Mouse (Mus musculus): ENCODE data around the gene Lhfp. TPM values are rescaled to one million over a fixed set of nuclear protein-coding genes. Genes with fewer than 3 reads are reported as not detected.
A peak's percentile ranks its signal among the peaks of the same experiment; 100 is the strongest.

The Lhfp gene
- 37.9 and 48.1 TPM in 2 replicates for polyA plus RNA-seq (2014; fragmentation: Nextera tagmentation; extraction: Ambion mirVana)

DNA sequence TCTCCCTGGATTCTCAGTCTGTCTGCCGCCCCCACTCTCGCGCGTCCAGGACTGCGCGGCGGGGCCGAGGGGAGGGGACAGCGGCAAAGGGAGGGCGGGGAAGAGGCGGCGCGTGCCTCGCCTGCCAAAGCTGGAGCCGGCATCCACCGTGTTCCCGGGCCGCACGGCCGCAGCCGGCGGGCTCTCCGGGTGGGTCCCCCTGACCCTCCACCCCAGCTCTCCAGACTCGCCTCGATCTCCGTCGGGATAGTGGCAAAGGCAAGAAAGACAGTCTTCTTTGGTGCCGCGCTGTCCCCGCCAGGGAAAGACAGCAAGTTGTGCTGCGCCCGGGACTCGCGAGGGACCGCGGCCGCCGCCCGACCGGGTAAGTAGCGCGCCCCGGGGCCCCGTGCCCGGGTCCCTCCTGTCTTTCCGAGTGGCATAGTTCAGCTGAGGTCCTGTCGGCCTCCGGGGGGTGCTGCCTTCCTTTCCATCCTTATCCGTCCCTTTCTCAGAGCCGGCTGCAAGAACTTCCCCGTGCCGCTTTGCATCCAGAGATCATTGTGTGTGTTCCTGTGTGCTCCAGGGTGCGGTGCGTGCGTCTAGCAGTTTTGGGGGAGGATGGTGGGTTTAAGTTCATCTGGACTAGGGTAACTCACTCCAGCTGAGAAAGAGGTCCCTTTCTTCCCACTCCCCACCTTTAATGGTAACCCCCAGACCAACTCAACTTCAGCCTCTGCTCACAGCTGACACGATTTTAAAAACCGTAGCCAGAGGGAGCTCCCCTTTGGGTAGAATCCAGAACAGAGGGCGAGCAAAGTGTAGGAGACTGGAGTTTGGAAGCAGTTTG is at the start of gene Lhfp:
Gene Lhfp, plus strand, starts transcription at position 118 of the 829 bp plus-strand sequence.
- ATAC-seq (ENCODE audit: low FRiP score, low TSS enrichment): peak; percentile 91
- no peaks in the 10 kb centered on the region for H3K36me3 ChIP-seq (ENCODE audit: control insufficient read depth, insufficient read depth, low read length)
- DNase-seq: peak; percentile 83
- peak within 1 kb of the TSS; percentile 61 for H3K4me3 ChIP-seq (replicated peaks; ENCODE audit: low read depth, low read length)
- no peaks in the 10 kb centered on the region for H3K9me3 ChIP-seq (ENCODE audit: control insufficient read depth, low read length)
- peak within 1 kb of the TSS; percentile 91 for H3K4me2 ChIP-seq (ENCODE audit: low read length)
- H3K4me1 ChIP-seq (ENCODE audit: control insufficient read depth, insufficient read depth, low read length): 0 out of 2 replicates have a peak, but pooled peaks cover 14% of the 10 kb centered on the region
- H3K27me3 ChIP-seq (ENCODE audit: control insufficient read depth, insufficient read depth, low read length): no peaks in the 10 kb centered on the region; the same call in 1 of the 2 replicates
- peak within 1 kb of the TSS; percentile 67 for H3K27ac ChIP-seq (replicated peaks; ENCODE audit: low read depth, low read length)
- 1% methylated on average over 57 of the region's 58 CpGs for WGBS
- peak within 1 kb of the TSS; percentile 71 for H3K9ac ChIP-seq (replicated peaks; ENCODE audit: low read length)

DNA sequence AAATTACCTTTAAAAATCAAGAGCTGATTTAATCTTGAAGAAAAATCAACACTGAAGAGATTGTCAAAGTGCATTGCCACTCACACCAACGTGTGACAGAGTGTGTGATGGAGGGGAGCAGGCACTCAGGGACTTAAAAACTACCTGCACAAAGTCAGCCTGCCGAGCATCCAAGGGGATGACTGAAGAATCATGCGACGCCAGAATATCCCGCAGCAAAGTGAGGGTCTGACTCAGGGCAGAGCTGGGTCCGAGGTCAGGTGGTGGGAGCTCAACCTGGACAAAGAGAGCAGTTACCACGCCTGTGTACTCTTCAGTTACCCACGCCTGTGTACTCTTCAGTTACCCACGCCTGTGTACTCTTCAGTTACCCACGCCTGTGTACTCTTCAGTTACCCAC is 48.0 kb upstream of the Lhfp start:
- ATAC-seq (ENCODE audit: low FRiP score, low TSS enrichment) (no peak), DNase-seq (no peak)
- no peak overlapping the region for H3K9ac ChIP-seq (replicated peaks; ENCODE audit: low read length)
- no peaks in the 10 kb centered on the region for H3K9me3 ChIP-seq (ENCODE audit: control insufficient read depth, low read length)
- H3K36me3 ChIP-seq (ENCODE audit: control insufficient read depth, insufficient read depth, low read length): peaks cover 79% of the 10 kb centered on the region
- no peak overlapping the region for H3K4me2 ChIP-seq (ENCODE audit: low read length)
- no peak overlapping the region for H3K4me3 ChIP-seq (replicated peaks; ENCODE audit: low read depth, low read length)
- WGBS: 91% methylated on average over 9 of the region's 10 CpGs
- no peak overlapping the region for H3K27ac ChIP-seq (replicated peaks; ENCODE audit: low read depth, low read length)
- H3K27me3 ChIP-seq (ENCODE audit: control insufficient read depth, insufficient read depth, low read length): no peaks in the 10 kb centered on the region
- no peaks in the 10 kb centered on the region for H3K4me1 ChIP-seq (ENCODE audit: control insufficient read depth, insufficient read depth, low read length)

DNA sequence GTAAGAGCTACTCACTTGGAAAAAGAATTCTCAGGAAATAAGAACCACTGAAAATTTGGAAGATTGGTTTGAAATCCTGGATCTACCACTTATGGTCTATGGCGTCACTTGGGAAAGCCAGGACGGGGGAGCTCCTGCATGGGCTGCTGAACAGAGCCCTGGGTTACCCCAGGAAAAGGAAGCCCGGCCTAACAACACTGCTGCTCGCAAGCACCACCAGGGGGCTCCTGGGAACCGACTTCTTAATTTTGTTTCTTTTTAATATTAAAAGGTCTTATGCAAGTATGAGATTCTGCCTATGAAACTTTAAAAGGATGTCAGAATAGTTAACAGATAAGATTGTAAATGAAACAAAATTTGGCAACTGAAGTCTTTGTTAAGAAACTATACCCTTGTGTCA is 46.7 kb upstream of the Lhfp start:
- peaks cover 80% of the 10 kb centered on the region for H3K36me3 ChIP-seq (ENCODE audit: control insufficient read depth, insufficient read depth, low read length)
- no peak overlapping the region for H3K4me3 ChIP-seq (replicated peaks; ENCODE audit: low read depth, low read length)
- ATAC-seq (ENCODE audit: low FRiP score, low TSS enrichment) (no peak), DNase-seq (peak; percentile 48)
- no peaks in the 10 kb centered on the region for H3K27me3 ChIP-seq (ENCODE audit: control insufficient read depth, insufficient read depth, low read length)
- no peak overlapping the region for H3K4me2 ChIP-seq (ENCODE audit: low read length)
- no peaks in the 10 kb centered on the region for H3K4me1 ChIP-seq (ENCODE audit: control insufficient read depth, insufficient read depth, low read length)
- no peak overlapping the region for H3K9ac ChIP-seq (replicated peaks; ENCODE audit: low read length)
- no peak overlapping the region for H3K27ac ChIP-seq (replicated peaks; ENCODE audit: low read depth, low read length)
- no peaks in the 10 kb centered on the region for H3K9me3 ChIP-seq (ENCODE audit: control insufficient read depth, low read length)
- WGBS: 72% methylated on average over 5 of the region's 5 CpGs

DNA sequence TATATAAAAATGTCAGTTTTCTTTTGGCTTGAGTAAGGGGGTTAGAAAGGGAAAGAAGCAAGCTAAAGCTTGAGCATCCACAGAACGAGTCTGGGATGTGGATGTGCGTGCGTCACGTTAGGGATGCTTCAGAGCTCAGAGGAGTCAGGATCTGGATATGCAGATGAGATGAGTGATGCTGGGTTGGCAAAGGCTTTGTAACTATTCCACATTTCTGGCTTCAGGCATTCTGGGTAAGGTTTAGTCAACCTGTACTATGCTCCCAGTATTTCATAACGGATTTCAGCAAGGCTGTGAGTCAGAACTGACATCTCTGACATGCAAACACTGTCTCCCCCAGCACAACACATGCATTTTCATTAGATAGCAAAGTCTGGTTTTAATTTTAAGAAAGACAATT is 44.7 kb upstream of the Lhfp start:
- Histone ChIP-seq H3K4me2 (ENCODE audit: low read length) (no peak overlapping the region), H3K9ac (replicated peaks; ENCODE audit: low read length) (no peak overlapping the region), H3K27me3 (ENCODE audit: control insufficient read depth, insufficient read depth, low read length) (no peaks in the 10 kb centered on the region), H3K4me3 (replicated peaks; ENCODE audit: low read depth, low read length) (no peak overlapping the region), H3K27ac (replicated peaks; ENCODE audit: low read depth, low read length) (no peak overlapping the region), H3K4me1 (ENCODE audit: control insufficient read depth, insufficient read depth, low read length) (no peaks in the 10 kb centered on the region), H3K9me3 (ENCODE audit: control insufficient read depth, low read length) (no peaks in the 10 kb centered on the region), H3K36me3 (ENCODE audit: control insufficient read depth, insufficient read depth, low read length) (peaks cover 80% of the 10 kb centered on the region)
- no peak for ATAC-seq (ENCODE audit: low FRiP score, low TSS enrichment)
- DNase-seq: no peak
- WGBS: 91% methylated on average over 5 of the region's 5 CpGs

GRCm38 (mm10) chr3:52997381-52997780 is 43.9 kb upstream of the Lhfp start:
- Histone ChIP-seq H3K4me3 (replicated peaks; ENCODE audit: low read depth, low read length) (no peak overlapping the region), H3K9me3 (ENCODE audit: control insufficient read depth, low read length) (no peaks in the 10 kb centered on the region), H3K27me3 (ENCODE audit: control insufficient read depth, insufficient read depth, low read length) (no peaks in the 10 kb centered on the region), H3K9ac (replicated peaks; ENCODE audit: low read length) (no peak overlapping the region), H3K27ac (replicated peaks; ENCODE audit: low read depth, low read length) (no peak overlapping the region), H3K36me3 (ENCODE audit: control insufficient read depth, insufficient read depth, low read length) (peaks cover 82% of the 10 kb centered on the region), H3K4me2 (ENCODE audit: low read length) (no peak overlapping the region), H3K4me1 (ENCODE audit: control insufficient read depth, insufficient read depth, low read length) (no peaks in the 10 kb centered on the region)
- ATAC-seq (ENCODE audit: low FRiP score, low TSS enrichment): no peak
- WGBS: 83% methylated on average over 1 of the region's 1 CpGs
- DNase-seq: no peak

GRCm38 (mm10) chr3:52999016-52999744 is 42.1 kb upstream of the Lhfp start:
- Histone ChIP-seq H3K36me3 (ENCODE audit: control insufficient read depth, insufficient read depth, low read length) (peaks cover 75% of the 10 kb centered on the region), H3K9me3 (ENCODE audit: control insufficient read depth, low read length) (no peaks in the 10 kb centered on the region), H3K4me3 (replicated peaks; ENCODE audit: low read depth, low read length) (no peak overlapping the region), H3K4me2 (ENCODE audit: low read length) (no peak overlapping the region), H3K4me1 (ENCODE audit: control insufficient read depth, insufficient read depth, low read length) (no peaks in the 10 kb centered on the region), H3K27ac (replicated peaks; ENCODE audit: low read depth, low read length) (no peak overlapping the region), H3K27me3 (ENCODE audit: control insufficient read depth, insufficient read depth, low read length) (no peaks in the 10 kb centered on the region), H3K9ac (replicated peaks; ENCODE audit: low read length) (no peak overlapping the region)
- ATAC-seq (ENCODE audit: low FRiP score, low TSS enrichment): no peak
- DNase-seq: no peak
- 89% methylated on average over 15 of the region's 15 CpGs for WGBS

DNA sequence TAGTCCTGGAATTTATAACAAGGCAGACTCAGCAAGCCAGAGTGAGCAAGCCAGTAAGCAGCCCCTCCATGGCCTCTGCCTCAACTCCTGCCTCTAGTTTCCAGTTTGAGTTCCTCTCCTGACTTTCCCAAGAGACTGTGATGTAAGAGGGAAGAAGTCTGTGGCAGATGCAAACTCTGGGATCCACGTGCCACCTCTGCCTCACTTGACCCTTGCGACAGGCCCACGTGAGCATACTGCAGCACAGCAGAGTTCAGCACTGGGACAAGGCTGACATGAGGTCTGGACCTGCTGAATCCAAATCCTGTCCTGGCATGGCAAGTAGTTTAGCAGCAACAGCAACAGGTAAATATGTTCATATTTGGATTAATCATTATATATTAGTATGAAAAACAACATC is 41.3 kb upstream of the Lhfp start:
- Histone ChIP-seq H3K4me3 (replicated peaks; ENCODE audit: low read depth, low read length) (no peak overlapping the region), H3K27me3 (ENCODE audit: control insufficient read depth, insufficient read depth, low read length) (no peaks in the 10 kb centered on the region), H3K9ac (replicated peaks; ENCODE audit: low read length) (no peak overlapping the region), H3K27ac (replicated peaks; ENCODE audit: low read depth, low read length) (no peak overlapping the region), H3K36me3 (ENCODE audit: control insufficient read depth, insufficient read depth, low read length) (peaks cover 70% of the 10 kb centered on the region), H3K4me2 (ENCODE audit: low read length) (no peak overlapping the region), H3K9me3 (ENCODE audit: control insufficient read depth, low read length) (no peaks in the 10 kb centered on the region), H3K4me1 (ENCODE audit: control insufficient read depth, insufficient read depth, low read length) (no peaks in the 10 kb centered on the region)
- no peak for DNase-seq
- no peak for ATAC-seq (ENCODE audit: low FRiP score, low TSS enrichment)
- WGBS: 88% methylated on average over 3 of the region's 3 CpGs

GRCm38 (mm10) chr3:53002076-53002475 is 39.3 kb upstream of the Lhfp start:
- ATAC-seq (ENCODE audit: low FRiP score, low TSS enrichment): no peak
- WGBS: 79% methylated on average over 6 of the region's 6 CpGs
- H3K9ac ChIP-seq (replicated peaks; ENCODE audit: low read length): no peak overlapping the region

More at GRCm38 (mm10) chr3:53002076-53002475, 39.3 kb upstream of the Lhfp start:
- H3K4me1 ChIP-seq (ENCODE audit: control insufficient read depth, insufficient read depth, low read length): no peaks in the 10 kb centered on the region
- H3K9me3 ChIP-seq (ENCODE audit: control insufficient read depth, low read length): no peaks in the 10 kb centered on the region
- H3K4me2 ChIP-seq (ENCODE audit: low read length): no peak overlapping the region
- no peak for DNase-seq
- no peak overlapping the region for H3K27ac ChIP-seq (replicated peaks; ENCODE audit: low read depth, low read length)
- no peak overlapping the region for H3K4me3 ChIP-seq (replicated peaks; ENCODE audit: low read depth, low read length)
- H3K36me3 ChIP-seq (ENCODE audit: control insufficient read depth, insufficient read depth, low read length): peaks cover 69% of the 10 kb centered on the region
- no peaks in the 10 kb centered on the region for H3K27me3 ChIP-seq (ENCODE audit: control insufficient read depth, insufficient read depth, low read length)

Data from midbrain, embryonic 14.5 days (tissue).